Mouse (Mus musculus) R1 (cell line): ENCODE results near the gene Adam11.

Experiments
- DNase-seq: peaks from one replicate; pipeline ENCODE4 v3.0.0-alpha.2; 2018; ENCODE audit warnings: low read depth, low spot score

Adam11 gene

GRCm38 (mm10) chr11:102753591-102754324 is 7.5 kb upstream of the Adam11 start:
- no peak for DNase-seq

GRCm38 (mm10) chr11:102754416-102754815 is 6.8 kb upstream of the Adam11 start:
- DNase-seq, result no peak

GRCm38 (mm10) chr11:102755391-102755790 is 5.8 kb upstream of the Adam11 start:
- no peak for DNase-seq

GRCm38 (mm10) chr11:102758977-102759376 is 2.3 kb upstream of the Adam11 start:
- DNase-seq, result no peak

GRCm38 (mm10) chr11:102760805-102761308 is 382 bp upstream of the Adam11 start:
- peak; percentile 35 for DNase-seq

GRCm38 (mm10) chr11:102762248-102762647 is 1.0 kb downstream of the Adam11 start:
- DNase-seq, result no peak

GRCm38 (mm10) chr11:102763009-102763767 is 1.9 kb downstream of the Adam11 start:
- DNase-seq, result peak; percentile 37

GRCm38 (mm10) chr11:102765416-102765815 is 4.2 kb downstream of the Adam11 start:
- no peak for DNase-seq

GRCm38 (mm10) chr11:102767055-102767670 is 5.9 kb downstream of the Adam11 start:
- DNase-seq, result no peak

- no peak for DNase-seq
Measured at GRCm38 (mm10) chr11:102769141-102769540, 7.9 kb downstream of the Adam11 start.

GRCm38 (mm10) chr11:102769993-102770661 is 8.9 kb downstream of the Adam11 start:
- DNase-seq, result no peak

GRCm38 (mm10) chr11:102770662-102771435 is 9.6 kb downstream of the Adam11 start:
- DNase-seq, result no peak

GRCm38 (mm10) chr11:102771916-102772714 is 10.9 kb downstream of the Adam11 start:
- DNase-seq, result no peak

GRCm38 (mm10) chr11:102772771-102773700 is 11.8 kb downstream of the Adam11 start:
- peak; percentile 52 for DNase-seq

GRCm38 (mm10) chr11:102773713-102774611 is 12.7 kb downstream of the Adam11 start:
- peak; percentile 86 for DNase-seq

- DNase-seq, result peak; percentile 96
Measured at GRCm38 (mm10) chr11:102774621-102775141, 13.4 kb downstream of the Adam11 start.

GRCm38 (mm10) chr11:102777598-102777997 is 16.4 kb downstream of the Adam11 start:
- DNase-seq, result peak; percentile 66

GRCm38 (mm10) chr11:102778165-102778564 is 16.9 kb downstream of the Adam11 start:
- no peak for DNase-seq
